Mouse (Mus musculus) embryo, embryonic 11.5 days (tissue): ENCODE measurements at regions not wholly inside any gene's neighbourhood (a gene's known extent, or its start where the extent isn't known, plus 50 kb on each side); places are given as distances from the start of the nearest gene placed in this dataset.

Experiments used
- DNase-seq: peaks from one replicate; pipeline ENCODE4 v3.0.0-alpha.2; 2012; ENCODE audit warnings: low read depth, low spot score

DNA sequence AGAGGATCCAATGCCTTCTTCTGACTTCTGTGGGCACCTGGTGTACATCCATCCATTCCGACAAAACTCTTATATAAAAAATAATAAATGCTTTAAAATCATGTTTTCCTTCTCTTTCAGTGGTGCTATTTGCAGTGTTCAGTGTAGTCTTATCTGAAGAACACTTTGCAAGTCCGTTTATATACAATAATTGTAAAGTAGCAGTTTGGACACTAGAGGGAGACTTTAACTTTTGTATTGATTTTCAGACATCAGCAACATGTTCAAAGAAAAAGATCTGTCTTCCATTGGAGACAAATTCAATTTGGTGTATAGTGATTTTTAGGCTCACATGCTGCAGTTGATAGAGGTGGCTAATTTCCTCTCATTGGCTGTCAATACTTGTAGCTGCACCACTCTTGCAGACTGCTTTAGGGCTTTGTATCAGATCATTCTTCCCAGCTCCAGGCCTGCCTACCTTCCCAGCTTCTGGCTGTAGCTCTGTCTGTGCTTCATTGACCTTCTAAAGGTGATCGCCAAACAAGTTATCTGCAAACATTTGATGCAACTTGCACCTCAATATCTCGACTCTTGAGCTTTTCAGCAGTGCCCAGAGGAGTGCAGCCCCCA is 74.8 kb upstream of the Sult1c1 start:
- DNase-seq: peak; percentile 19

DNA sequence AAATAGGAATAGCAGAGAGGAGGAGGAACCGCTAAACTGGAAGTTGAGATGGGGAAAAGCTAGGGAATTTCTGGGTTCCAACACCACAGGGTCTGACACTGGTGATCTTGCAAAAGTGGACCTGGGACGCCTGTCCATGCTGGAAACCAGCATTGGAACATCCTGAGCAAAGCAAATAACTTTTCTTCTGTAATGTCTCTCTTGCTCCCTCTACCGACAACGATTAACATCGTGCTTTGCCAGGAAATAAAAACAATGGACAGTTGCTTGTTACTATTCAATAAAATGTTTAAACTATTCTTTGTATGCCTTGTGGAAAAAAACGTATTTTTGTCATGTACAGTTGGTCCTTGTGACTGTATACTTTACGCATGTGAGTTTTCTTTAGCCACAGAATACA is 70.8 kb upstream of the Sult1c1 start:
- DNase-seq: peak; percentile 22
